Mouse (Mus musculus): ENCODE data around the gene Tmem170. TPM values are rescaled to one million over a fixed set of nuclear protein-coding genes. Genes with fewer than 3 reads are reported as not detected.

The Tmem170 gene
- polyA plus RNA-seq, 1 experiment from 2014 or later = 7.7 TPM

GRCm38 (mm10) chr8:111820018-111820417, 56.5 kb downstream of the Tmem170 start:
- ATAC-seq (ENCODE audit: insufficient number of reproducible peaks, low FRiP score, low TSS enrichment, low read depth) (no peak), DNase-seq (ENCODE audit: low spot score) (no peak)
- Histone ChIP-seq H3K9ac (ENCODE audit: low read length) (no peak overlapping the region), H3K27me3 (ENCODE audit: control insufficient read depth, insufficient read depth, low read length) (no peaks in the 10 kb centered on the region), H3K27ac (replicated peaks; ENCODE audit: low read depth, low read length) (no peak overlapping the region), H3K4me1 (ENCODE audit: control insufficient read depth, insufficient read depth, low read length) (no peaks in the 10 kb centered on the region), H3K9me3 (ENCODE audit: control insufficient read depth, low read length) (no peaks in the 10 kb centered on the region), H3K4me3 (ENCODE audit: low read depth, low read length) (no peak overlapping the region), H3K4me2 (ENCODE audit: low read depth, severe bottlenecking) (no peak overlapping the region), H3K36me3 (ENCODE audit: control insufficient read depth, insufficient read depth, low read length) (peaks cover 8% of the 10 kb centered on the region)
- WGBS = 92% methylated on average over 12 of the region's 12 CpGs

- DNase-seq (ENCODE audit: low spot score) (no peak), ATAC-seq (ENCODE audit: insufficient number of reproducible peaks, low FRiP score, low TSS enrichment, low read depth) (no peak)
- Histone ChIP-seq H3K36me3 (ENCODE audit: control insufficient read depth, insufficient read depth, low read length) (peaks cover 6% of the 10 kb centered on the region), H3K9ac (ENCODE audit: low read length) (no peak overlapping the region), H3K4me3 (ENCODE audit: low read depth, low read length) (no peak overlapping the region), H3K4me2 (ENCODE audit: low read depth, severe bottlenecking) (no peak overlapping the region), H3K4me1 (ENCODE audit: control insufficient read depth, insufficient read depth, low read length) (no peaks in the 10 kb centered on the region), H3K27me3 (ENCODE audit: control insufficient read depth, insufficient read depth, low read length) (no peaks in the 10 kb centered on the region), H3K9me3 (ENCODE audit: control insufficient read depth, low read length) (no peaks in the 10 kb centered on the region), H3K27ac (replicated peaks; ENCODE audit: low read depth, low read length) (no peak overlapping the region)
- WGBS = 93% methylated on average over 3 of the region's 3 CpGs
Observed at GRCm38 (mm10) chr8:111818556-111818955, 58.0 kb downstream of the Tmem170 start.

GRCm38 (mm10) chr8:111815078-111815477, 61.5 kb downstream of the Tmem170 start:
- Histone ChIP-seq H3K9ac (ENCODE audit: low read length) (no peak overlapping the region), H3K4me1 (ENCODE audit: control insufficient read depth, insufficient read depth, low read length) (no peaks in the 10 kb centered on the region), H3K4me3 (ENCODE audit: low read depth, low read length) (no peak overlapping the region), H3K9me3 (ENCODE audit: control insufficient read depth, low read length) (no peaks in the 10 kb centered on the region), H3K4me2 (ENCODE audit: low read depth, severe bottlenecking) (no peak overlapping the region), H3K27ac (replicated peaks; ENCODE audit: low read depth, low read length) (no peak overlapping the region), H3K36me3 (ENCODE audit: control insufficient read depth, insufficient read depth, low read length) (peaks cover 3% of the 10 kb centered on the region; the same call in 1 of the 2 replicates), H3K27me3 (ENCODE audit: control insufficient read depth, insufficient read depth, low read length) (no peaks in the 10 kb centered on the region)
- 96% methylated on average over 4 of the region's 4 CpGs for WGBS
- DNase-seq (ENCODE audit: low spot score) = no peak
- no peak for ATAC-seq (ENCODE audit: insufficient number of reproducible peaks, low FRiP score, low TSS enrichment, low read depth)

GRCm38 (mm10) chr8:111813818-111814217, 62.7 kb downstream of the Tmem170 start:
- no peak overlapping the region for H3K4me2 ChIP-seq (ENCODE audit: low read depth, severe bottlenecking)
- 0 out of 2 replicates have a peak, but pooled peaks cover 2% of the 10 kb centered on the region for H3K36me3 ChIP-seq (ENCODE audit: control insufficient read depth, insufficient read depth, low read length)
- 95% methylated on average over 9 of the region's 9 CpGs for WGBS
- ATAC-seq (ENCODE audit: insufficient number of reproducible peaks, low FRiP score, low TSS enrichment, low read depth) (no peak), DNase-seq (ENCODE audit: low spot score) (no peak)
- no peaks in the 10 kb centered on the region for H3K4me1 ChIP-seq (ENCODE audit: control insufficient read depth, insufficient read depth, low read length)
- H3K4me3 ChIP-seq (ENCODE audit: low read depth, low read length) = no peak overlapping the region
- H3K9ac ChIP-seq (ENCODE audit: low read length) = no peak overlapping the region
- H3K27ac ChIP-seq (replicated peaks; ENCODE audit: low read depth, low read length) = no peak overlapping the region
- H3K9me3 ChIP-seq (ENCODE audit: control insufficient read depth, low read length) = no peaks in the 10 kb centered on the region
- no peaks in the 10 kb centered on the region for H3K27me3 ChIP-seq (ENCODE audit: control insufficient read depth, insufficient read depth, low read length)

Other genes with a start within 250 kb of the Tmem170 start
- 0.04 and 0.11 TPM in 2 replicates for gene Ldhd, start 246.4 kb downstream of the Tmem170 start, polyA plus RNA-seq (2014; fragmentation: Nextera tagmentation; extraction: Ambion mirVana)
- gene Zfp1, start 233.3 kb downstream of the Tmem170 start, polyA plus RNA-seq (2014; fragmentation: Nextera tagmentation; extraction: Ambion mirVana) = 22.8 and 23.3 TPM in 2 replicates
- gene Ctrb1, start 185.7 kb downstream of the Tmem170 start, polyA plus RNA-seq (2014; fragmentation: Nextera tagmentation; extraction: Ambion mirVana) = not detected in 2 replicates
- 40.4 and 47.9 TPM in 2 replicates for gene Bcar1, start 132.9 kb downstream of the Tmem170 start, polyA plus RNA-seq (2014; fragmentation: Nextera tagmentation; extraction: Ambion mirVana)
- 268 TPM in 2 replicates for gene Cfdp1, start 22.5 kb downstream of the Tmem170 start, polyA plus RNA-seq (2014; fragmentation: Nextera tagmentation; extraction: Ambion mirVana)
- 2.5 and 2.9 TPM in 2 replicates for gene Chst5, start 33.7 kb upstream of the Tmem170 start, polyA plus RNA-seq (2014; fragmentation: Nextera tagmentation; extraction: Ambion mirVana)
- gene Tmem231, start 57.1 kb upstream of the Tmem170 start, polyA plus RNA-seq (2014; fragmentation: Nextera tagmentation; extraction: Ambion mirVana) = 19.8 and 21.9 TPM in 2 replicates
- 179 and 182 TPM in 2 replicates for gene Gabarapl2, start 64.0 kb upstream of the Tmem170 start, polyA plus RNA-seq (2014; fragmentation: Nextera tagmentation; extraction: Ambion mirVana)
- 12.6 and 13.9 TPM in 2 replicates for gene Adat1, start 115.6 kb upstream of the Tmem170 start, polyA plus RNA-seq (2014; fragmentation: Nextera tagmentation; extraction: Ambion mirVana)
- gene Kars, start 134.6 kb upstream of the Tmem170 start, polyA plus RNA-seq (2014; fragmentation: Nextera tagmentation; extraction: Ambion mirVana) = 288 TPM in 2 replicates
- 28.6 and 29.2 TPM in 2 replicates for gene Terf2ip, start 134.6 kb upstream of the Tmem170 start, polyA plus RNA-seq (2014; fragmentation: Nextera tagmentation; extraction: Ambion mirVana)
- gene Gm6793, start 138.3 kb upstream of the Tmem170 start, polyA plus RNA-seq (2014; fragmentation: Nextera tagmentation; extraction: Ambion mirVana) = 0.75 and 1.2 TPM in 2 replicates